Mouse (Mus musculus): ENCODE data around the gene Cyp11a1. TPM values are rescaled to one million over a fixed set of nuclear protein-coding genes. Genes with fewer than 3 reads are reported as not detected.
A peak's percentile ranks its signal among the peaks of the same experiment; 100 is the strongest.

The Cyp11a1 gene
- total RNA-seq, 2 experiments from 2014 or later, result 0.79 to 1.7 TPM

DNA sequence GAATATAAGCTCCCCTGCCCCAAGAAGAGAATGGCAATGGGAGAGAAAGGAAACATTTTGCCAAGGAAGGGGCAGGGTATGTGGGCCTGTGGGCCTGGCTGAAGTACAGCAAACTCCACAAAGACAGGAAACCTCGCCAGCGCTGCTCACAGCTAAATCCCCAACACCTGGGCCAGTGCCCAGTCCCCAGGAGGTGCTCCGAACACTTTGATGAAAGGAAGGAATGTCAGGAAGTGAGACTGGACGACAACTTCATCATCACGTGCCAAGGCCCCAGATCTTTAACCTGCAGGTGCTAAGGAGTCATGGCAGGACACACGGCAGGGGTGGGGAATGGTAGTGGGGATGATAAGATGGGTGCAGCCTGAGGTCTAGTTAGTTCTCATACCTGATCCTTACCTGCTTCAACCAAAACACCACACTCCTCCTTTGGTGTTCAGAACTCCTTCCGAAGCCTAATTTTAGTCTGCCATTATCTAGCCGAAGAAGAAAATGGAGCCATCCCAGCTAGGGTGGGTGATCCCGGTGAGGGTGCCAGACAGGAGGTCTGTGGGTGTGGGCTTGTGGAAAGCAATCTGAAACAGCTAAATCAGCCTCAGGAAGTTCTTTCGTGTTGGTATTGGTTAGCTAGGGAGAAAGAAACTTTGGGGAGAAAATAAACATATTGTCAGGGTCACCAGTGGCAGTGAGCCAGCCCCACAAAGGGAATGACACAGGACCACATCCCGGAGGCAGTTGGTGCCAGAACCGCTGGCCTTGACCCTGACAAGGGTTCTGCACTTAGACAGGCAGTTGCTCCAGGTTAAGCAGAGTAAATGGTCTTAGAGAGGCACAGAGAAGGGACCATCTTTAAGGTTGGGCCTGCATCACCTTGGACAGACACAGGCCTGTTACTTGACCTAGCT, 40.7 kb upstream of the Cyp11a1 start:
- DNase-seq (ENCODE audit: low spot score in 2 of 2), result peak in 1 of 2 experiments; percentile 58
- H3K27ac ChIP-seq, result peak overlapping the region; percentile 90
- no peak overlapping the region for H3K4me3 ChIP-seq
- TF ChIP-seq CTCF (conservative IDR thresholded peaks at IDR 0.05), result no peak

GRCm38 (mm10) chr9:57967237-57967960, 38.8 kb upstream of the Cyp11a1 start:
- peak; percentile 51 for TF ChIP-seq CTCF (conservative IDR thresholded peaks at IDR 0.05)
- no peak overlapping the region for H3K4me3 ChIP-seq
- DNase-seq (ENCODE audit: low spot score in 2 of 2), result peak; percentile 50 to 71
- peak overlapping the region; percentile 90 for H3K27ac ChIP-seq

DNA sequence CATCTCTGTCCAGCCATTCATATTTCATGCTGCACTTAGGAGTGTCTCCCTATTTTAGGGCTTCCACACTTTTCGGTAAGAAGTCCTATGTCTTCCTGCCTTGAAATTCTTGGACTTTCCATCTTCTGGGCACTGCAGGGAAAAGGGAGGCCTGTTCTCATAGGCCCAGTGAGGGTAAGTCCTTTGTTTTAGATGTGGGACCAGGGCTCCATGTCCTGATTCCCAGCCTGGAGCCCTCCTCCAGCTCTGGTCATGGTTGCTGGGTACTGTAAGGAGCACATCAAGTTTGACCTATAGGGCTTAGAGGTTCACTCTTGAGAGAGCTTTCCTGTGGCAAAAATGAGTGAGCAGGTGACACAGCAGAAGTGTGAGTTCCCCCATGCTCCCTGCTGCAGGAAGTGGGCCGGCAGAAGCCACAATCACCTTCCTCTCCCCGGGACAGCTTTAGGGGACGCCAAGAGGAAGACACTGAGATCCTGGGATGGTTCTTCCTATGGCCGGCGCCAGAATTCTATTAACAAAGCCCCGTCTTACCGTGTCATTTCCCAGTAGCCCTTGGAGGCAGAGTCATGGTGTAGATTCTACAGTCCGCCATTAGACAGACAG, 37.9 kb upstream of the Cyp11a1 start:
- Histone ChIP-seq H3K4me3 (no peak overlapping the region), H3K27ac (peak overlapping the region; percentile 90)
- DNase-seq (ENCODE audit: low spot score in 2 of 2), result no peak
- TF ChIP-seq CTCF (conservative IDR thresholded peaks at IDR 0.05), result no peak

DNA sequence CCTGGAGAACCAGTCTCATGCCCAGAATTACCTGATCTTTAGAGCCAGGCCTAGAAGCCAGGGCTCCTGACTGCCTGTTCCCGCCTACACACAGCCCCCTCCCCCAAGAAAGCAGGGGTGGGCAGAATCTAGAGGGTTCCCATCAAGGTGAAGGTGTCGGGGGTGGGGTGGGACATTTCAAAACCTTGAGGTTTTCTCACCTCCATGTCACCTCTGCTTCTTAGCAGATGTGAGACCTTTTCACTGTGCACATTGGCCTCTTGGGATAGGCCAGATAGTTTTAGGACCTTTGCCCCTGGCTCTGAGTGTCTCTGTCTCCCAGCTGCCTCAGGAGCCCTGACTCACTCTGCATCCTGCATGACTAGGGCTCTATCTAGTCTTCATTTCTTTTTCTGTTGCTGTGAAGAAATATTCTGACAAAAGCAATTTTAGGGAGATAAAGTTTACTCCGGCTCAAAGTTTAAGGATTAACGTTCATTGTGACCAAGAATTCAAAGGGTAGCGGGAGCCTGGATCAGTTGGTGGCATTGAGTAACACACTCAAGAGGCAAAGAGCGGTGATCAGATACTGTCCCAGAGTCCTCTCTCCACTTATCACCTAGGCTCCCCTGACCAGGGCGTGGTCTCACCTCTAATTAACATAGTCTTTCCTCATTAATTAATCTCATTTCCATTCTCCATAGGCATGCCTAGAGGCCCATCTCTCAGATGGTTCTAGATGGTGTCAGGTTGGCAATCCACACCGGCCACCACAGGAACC, 37.2 kb upstream of the Cyp11a1 start:
- Histone ChIP-seq H3K27ac (peak overlapping the region; percentile 90; the same call in 1 of the 2 replicates), H3K4me3 (no peak overlapping the region)
- no peak for DNase-seq (ENCODE audit: low spot score in 2 of 2)
- TF ChIP-seq CTCF (conservative IDR thresholded peaks at IDR 0.05), result no peak

GRCm38 (mm10) chr9:57969736-57970495, 36.3 kb upstream of the Cyp11a1 start:
- no peak for TF ChIP-seq CTCF (conservative IDR thresholded peaks at IDR 0.05)
- Histone ChIP-seq H3K27ac (peak overlapping the region; percentile 90; the same call in 1 of the 2 replicates), H3K4me3 (no peak overlapping the region)
- DNase-seq (ENCODE audit: low spot score in 2 of 2), result no peak

- no peak overlapping the region for H3K4me3 ChIP-seq
- H3K27ac ChIP-seq, result peak overlapping the region; percentile 51; the same call in 1 of the 2 replicates
- no peak for TF ChIP-seq CTCF (conservative IDR thresholded peaks at IDR 0.05)
- no peak for DNase-seq (ENCODE audit: low spot score in 2 of 2)
Observed at GRCm38 (mm10) chr9:57971413-57971812, 34.8 kb upstream of the Cyp11a1 start.

DNA sequence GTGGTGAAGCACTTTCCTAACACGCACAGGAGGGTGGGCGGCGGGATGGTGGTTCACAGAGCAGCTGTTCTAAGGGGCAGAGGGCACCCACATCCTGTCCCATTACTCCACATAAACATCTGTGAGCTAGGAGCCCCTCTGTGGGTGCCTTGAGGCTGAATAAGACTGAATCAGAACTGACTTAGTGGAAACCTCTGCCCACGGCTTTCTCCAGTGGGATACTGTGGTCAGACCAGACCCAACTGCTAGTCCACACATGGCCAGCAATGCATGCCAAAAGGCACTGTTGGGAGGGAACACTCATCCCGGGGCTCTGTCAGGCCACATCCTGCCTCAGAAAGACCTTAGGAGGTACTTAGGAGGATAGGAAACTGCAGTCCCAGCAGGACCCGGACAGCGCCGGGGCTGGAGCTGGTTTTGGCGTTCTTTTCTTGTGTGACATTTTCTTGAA, 34.0 kb upstream of the Cyp11a1 start:
- Histone ChIP-seq H3K27ac (peak overlapping the region; percentile 51), H3K4me3 (no peak overlapping the region)
- DNase-seq (ENCODE audit: low spot score in 2 of 2), result no peak
- no peak for TF ChIP-seq CTCF (conservative IDR thresholded peaks at IDR 0.05)

DNA sequence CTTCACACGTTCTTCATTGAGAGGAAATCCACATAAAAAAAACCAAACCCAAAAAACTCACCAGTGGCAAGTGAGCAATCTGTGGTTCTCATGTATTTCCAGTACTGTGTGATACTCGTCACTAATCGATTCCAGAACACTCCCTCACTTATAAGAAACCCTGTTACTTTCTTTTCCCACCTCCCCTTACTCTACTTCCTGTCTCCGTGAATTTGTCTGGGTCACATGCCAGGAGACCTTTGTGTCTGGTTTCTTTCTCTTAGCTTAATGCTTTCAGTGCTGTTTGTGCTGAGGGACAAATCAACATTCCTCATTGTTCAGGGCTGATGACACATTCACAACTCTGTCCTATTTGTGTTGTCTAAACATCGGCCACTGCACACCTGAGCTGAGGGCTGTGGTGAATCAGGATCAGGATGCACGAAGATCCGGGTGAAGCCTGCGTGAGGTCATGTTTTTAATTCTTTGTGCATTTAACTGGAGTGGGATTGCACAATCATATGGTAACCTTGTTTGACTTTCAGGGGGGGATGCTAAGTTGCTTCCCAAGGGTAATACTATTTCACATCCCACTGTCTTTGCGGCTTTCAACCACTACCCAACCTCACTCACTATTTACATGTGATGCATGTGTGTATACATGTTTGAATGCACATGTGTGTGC, 33.3 kb upstream of the Cyp11a1 start:
- no peak for TF ChIP-seq CTCF (conservative IDR thresholded peaks at IDR 0.05)
- Histone ChIP-seq H3K27ac (peak overlapping the region; percentile 51), H3K4me3 (no peak overlapping the region)
- no peak for DNase-seq (ENCODE audit: low spot score in 2 of 2)

GRCm38 (mm10) chr9:57973440-57974066, 32.7 kb upstream of the Cyp11a1 start:
- no peak overlapping the region for H3K4me3 ChIP-seq
- no peak for TF ChIP-seq CTCF (conservative IDR thresholded peaks at IDR 0.05)
- no peak overlapping the region for H3K27ac ChIP-seq
- no peak for DNase-seq (ENCODE audit: low spot score in 2 of 2)

GRCm38 (mm10) chr9:57974221-57974620, 32.0 kb upstream of the Cyp11a1 start:
- no peak overlapping the region for H3K27ac ChIP-seq
- no peak for TF ChIP-seq CTCF (conservative IDR thresholded peaks at IDR 0.05)

More at GRCm38 (mm10) chr9:57974221-57974620, 32.0 kb upstream of the Cyp11a1 start:
- no peak for DNase-seq (ENCODE audit: low spot score in 2 of 2)
- H3K4me3 ChIP-seq, result no peak overlapping the region

Measured in layer of hippocampus, adult 2 months (tissue).